Mouse (Mus musculus): ENCODE measurements around the gene Pigt. TPM values are rescaled to one million over a fixed set of nuclear protein-coding genes. Genes with fewer than 3 reads are reported as not detected.

Gene Pigt
- polyA plus RNA-seq, 1 experiment from 2014 or later, result 63.2 TPM

DNA sequence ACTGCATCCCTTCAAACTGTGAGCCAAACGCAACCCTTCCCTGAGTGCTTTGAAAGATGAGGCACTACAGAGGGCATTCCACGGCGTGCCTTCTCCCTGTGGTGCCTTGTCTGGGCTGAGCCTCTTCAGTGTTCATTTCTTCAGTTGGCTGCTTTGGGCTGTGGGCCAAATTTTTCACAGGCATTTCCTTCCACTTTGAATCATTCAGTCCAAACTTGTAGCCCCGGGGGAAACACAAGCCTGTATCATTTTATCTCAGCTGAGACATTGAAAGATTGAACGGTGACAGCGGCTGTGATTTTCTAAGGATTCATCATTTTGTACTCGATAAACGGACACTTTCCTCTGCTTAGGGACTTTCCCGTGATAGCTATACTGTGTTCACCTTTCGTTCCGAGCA is 19.3 kb downstream of the Pigt start:
- H3K4me3 ChIP-seq (ENCODE audit: low read length), result no peak overlapping the region
- peaks cover 2% of the 10 kb centered on the region; the same call in 1 of the 2 replicates for H3K4me1 ChIP-seq (replicated peaks; ENCODE audit: control insufficient read depth, insufficient read depth, low read length)
- H3K36me3 ChIP-seq (ENCODE audit: control insufficient read depth, insufficient read depth, low read length), result no peaks in the 10 kb centered on the region
- 64% methylated on average over 11 of the region's 11 CpGs for WGBS
- no peak overlapping the region for H3K4me2 ChIP-seq (ENCODE audit: low read depth, low read length)
- 0 out of 2 replicates have a peak, but pooled peaks cover 3% of the 10 kb centered on the region for H3K9me3 ChIP-seq (ENCODE audit: control insufficient read depth, low read length)
- ATAC-seq (ENCODE audit: low read depth), result no peak
- no peaks in the 10 kb centered on the region for H3K27me3 ChIP-seq (ENCODE audit: control insufficient read depth, insufficient read depth, low read depth, low read length)
- no peak overlapping the region for H3K27ac ChIP-seq (ENCODE audit: low read length)
- H3K9ac ChIP-seq (ENCODE audit: low read length), result no peak overlapping the region

DNA sequence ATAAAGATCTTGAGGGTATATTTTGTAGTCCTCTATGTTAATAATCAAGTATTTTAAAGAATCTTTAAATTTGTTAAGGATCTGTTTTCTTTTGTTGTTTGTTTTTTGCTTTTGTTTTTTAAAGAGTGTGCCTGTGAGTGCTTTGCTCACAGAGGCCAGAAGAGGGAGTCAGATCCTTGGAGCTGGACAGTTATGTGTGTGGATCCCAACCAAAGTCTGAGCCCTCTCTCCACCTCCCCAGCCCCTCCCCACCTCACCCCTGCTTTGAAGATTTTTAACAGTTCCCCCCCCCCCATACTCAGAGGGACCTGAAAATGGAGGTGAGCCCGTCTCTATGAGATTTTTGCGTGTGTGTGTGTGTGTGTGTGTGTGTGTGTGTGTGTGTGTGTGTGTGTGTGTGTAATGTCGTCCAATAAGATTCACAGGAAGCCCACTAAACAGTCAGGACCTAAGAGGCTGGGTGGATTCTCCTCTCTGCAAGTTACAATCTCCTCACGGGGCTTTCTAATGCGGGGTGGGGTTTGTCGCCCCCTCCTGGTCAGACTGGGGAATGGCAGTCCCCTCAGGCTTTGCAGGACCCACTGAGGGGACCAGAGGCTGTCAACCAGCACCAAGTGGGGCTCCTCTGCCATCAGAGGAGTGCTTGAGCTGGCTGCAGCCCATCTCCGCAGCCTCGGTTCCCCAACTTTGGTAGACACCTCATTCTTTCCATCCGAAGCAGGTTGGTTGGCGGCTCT is 20.3 kb downstream of the Pigt start:
- Histone ChIP-seq H3K27ac (ENCODE audit: low read length) (no peak overlapping the region), H3K4me1 (replicated peaks; ENCODE audit: control insufficient read depth, insufficient read depth, low read length) (peaks cover 2% of the 10 kb centered on the region; the same call in 1 of the 2 replicates), H3K4me3 (ENCODE audit: low read length) (no peak overlapping the region), H3K27me3 (ENCODE audit: control insufficient read depth, insufficient read depth, low read depth, low read length) (no peaks in the 10 kb centered on the region), H3K9ac (ENCODE audit: low read length) (no peak overlapping the region), H3K4me2 (ENCODE audit: low read depth, low read length) (no peak overlapping the region), H3K9me3 (ENCODE audit: control insufficient read depth, low read length) (0 out of 2 replicates have a peak, but pooled peaks cover 3% of the 10 kb centered on the region), H3K36me3 (ENCODE audit: control insufficient read depth, insufficient read depth, low read length) (no peaks in the 10 kb centered on the region)
- ATAC-seq (ENCODE audit: low read depth), result peak; percentile 32; the same call in 1 of the 2 replicates
- 30% methylated on average over 10 of the region's 10 CpGs for WGBS

DNA sequence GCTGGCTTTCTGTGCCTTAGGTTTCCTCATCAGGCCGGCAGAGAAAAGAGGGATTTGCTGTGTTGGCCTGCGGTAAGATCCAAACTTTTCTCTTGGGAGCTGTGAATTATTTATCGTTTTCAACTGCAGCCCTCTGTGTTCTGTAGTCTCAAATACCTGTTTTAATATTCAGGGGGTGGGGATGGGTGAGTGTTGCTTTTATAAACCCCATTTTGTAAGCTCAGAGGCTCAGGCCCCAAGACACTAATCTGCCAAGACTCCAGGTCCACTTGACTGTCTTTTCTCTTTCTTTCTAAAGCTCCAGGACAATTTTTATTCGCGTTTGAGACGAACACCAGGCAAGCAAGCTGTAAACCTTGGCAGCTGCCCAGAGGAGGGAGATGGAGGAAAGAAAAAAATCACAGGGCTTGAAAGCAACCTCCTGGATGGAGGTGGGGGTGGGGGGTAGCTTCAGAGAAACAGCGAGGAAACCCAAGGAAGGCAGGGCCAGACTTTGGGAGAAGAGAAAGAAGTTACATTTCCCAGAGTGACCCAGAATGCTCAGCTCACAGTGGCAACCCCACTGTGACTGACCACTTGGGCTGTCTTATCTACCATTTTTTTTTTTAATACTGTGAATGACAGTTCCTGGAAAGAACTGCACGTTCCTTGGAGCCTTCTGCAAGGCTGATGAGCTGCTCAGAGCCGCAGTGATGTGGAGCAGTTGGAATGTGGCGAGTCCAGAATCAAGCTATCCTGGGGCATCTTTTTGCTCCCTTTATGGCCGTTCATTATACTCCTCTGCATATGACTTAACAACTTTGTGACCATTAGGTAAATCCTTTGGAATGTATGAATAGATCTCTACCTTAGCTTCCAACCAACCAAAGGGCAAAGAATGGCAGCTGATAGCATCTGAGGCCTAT is 21.2 kb downstream of the Pigt start:
- no peak for ATAC-seq (ENCODE audit: low read depth)
- peaks cover 2% of the 10 kb centered on the region; the same call in 1 of the 2 replicates for H3K4me1 ChIP-seq (replicated peaks; ENCODE audit: control insufficient read depth, insufficient read depth, low read length)
- no peaks in the 10 kb centered on the region for H3K36me3 ChIP-seq (ENCODE audit: control insufficient read depth, insufficient read depth, low read length)
- WGBS, result 45% methylated on average over 11 of the region's 11 CpGs
- no peaks in the 10 kb centered on the region for H3K27me3 ChIP-seq (ENCODE audit: control insufficient read depth, insufficient read depth, low read depth, low read length)
- H3K27ac ChIP-seq (ENCODE audit: low read length), result no peak overlapping the region
- 0 out of 2 replicates have a peak, but pooled peaks cover 3% of the 10 kb centered on the region for H3K9me3 ChIP-seq (ENCODE audit: control insufficient read depth, low read length)
- H3K9ac ChIP-seq (ENCODE audit: low read length), result no peak overlapping the region
- no peak overlapping the region for H3K4me3 ChIP-seq (ENCODE audit: low read length)
- H3K4me2 ChIP-seq (ENCODE audit: low read depth, low read length), result no peak overlapping the region

DNA sequence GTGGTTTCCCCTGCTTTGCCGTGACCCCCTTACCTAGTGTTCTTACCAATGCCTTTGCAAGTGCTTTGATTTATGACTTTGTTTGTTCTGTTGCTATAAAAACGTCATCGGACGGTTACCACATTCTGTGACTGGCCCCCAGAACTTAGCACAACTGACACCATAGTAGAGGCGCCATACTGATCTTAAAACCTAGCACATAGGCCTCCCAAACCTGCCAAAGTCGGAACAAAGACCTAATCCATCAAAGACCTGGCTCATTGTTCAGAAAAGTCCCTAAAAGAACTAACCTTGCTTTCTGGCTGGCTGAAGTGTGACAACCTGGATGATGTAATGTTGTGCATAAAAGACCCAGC is 21.8 kb downstream of the Pigt start:
- peaks cover 2% of the 10 kb centered on the region; the same call in 1 of the 2 replicates for H3K4me1 ChIP-seq (replicated peaks; ENCODE audit: control insufficient read depth, insufficient read depth, low read length)
- H3K36me3 ChIP-seq (ENCODE audit: control insufficient read depth, insufficient read depth, low read length), result no peaks in the 10 kb centered on the region
- 73% methylated on average over 6 of the region's 6 CpGs for WGBS
- H3K27me3 ChIP-seq (ENCODE audit: control insufficient read depth, insufficient read depth, low read depth, low read length), result no peaks in the 10 kb centered on the region
- H3K27ac ChIP-seq (ENCODE audit: low read length), result no peak overlapping the region
- H3K9ac ChIP-seq (ENCODE audit: low read length), result no peak overlapping the region
- 0 out of 2 replicates have a peak, but pooled peaks cover 3% of the 10 kb centered on the region for H3K9me3 ChIP-seq (ENCODE audit: control insufficient read depth, low read length)
- H3K4me2 ChIP-seq (ENCODE audit: low read depth, low read length), result no peak overlapping the region
- H3K4me3 ChIP-seq (ENCODE audit: low read length), result no peak overlapping the region
- no peak for ATAC-seq (ENCODE audit: low read depth)

DNA sequence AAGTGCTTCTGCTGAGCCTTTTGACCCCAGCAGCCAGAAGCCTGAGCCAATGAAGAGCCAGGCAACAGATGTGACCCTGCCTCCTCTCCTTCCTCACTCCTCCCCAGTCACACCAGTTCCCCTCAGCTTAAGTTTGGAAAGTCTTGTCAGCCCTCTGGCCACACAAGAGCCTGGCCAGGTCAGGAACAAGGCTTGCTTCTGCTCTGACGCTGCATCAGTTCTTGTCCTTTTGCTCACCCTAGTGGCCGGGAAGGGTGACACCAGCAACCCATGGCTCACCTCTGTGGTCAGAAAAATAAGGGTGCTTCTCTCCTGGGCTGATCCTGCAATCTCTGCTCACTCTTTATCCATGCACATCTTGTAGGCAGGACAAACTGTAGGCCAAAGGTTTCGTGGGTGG is 23.5 kb downstream of the Pigt start:
- Histone ChIP-seq H3K27me3 (ENCODE audit: control insufficient read depth, insufficient read depth, low read depth, low read length) (no peaks in the 10 kb centered on the region), H3K4me3 (ENCODE audit: low read length) (no peak overlapping the region), H3K4me1 (replicated peaks; ENCODE audit: control insufficient read depth, insufficient read depth, low read length) (peaks cover 2% of the 10 kb centered on the region; the same call in 1 of the 2 replicates), H3K9ac (ENCODE audit: low read length) (no peak overlapping the region), H3K36me3 (ENCODE audit: control insufficient read depth, insufficient read depth, low read length) (no peaks in the 10 kb centered on the region), H3K4me2 (ENCODE audit: low read depth, low read length) (no peak overlapping the region), H3K9me3 (ENCODE audit: control insufficient read depth, low read length) (0 out of 2 replicates have a peak, but pooled peaks cover 3% of the 10 kb centered on the region), H3K27ac (ENCODE audit: low read length) (no peak overlapping the region)
- peak; percentile 69 for ATAC-seq (ENCODE audit: low read depth)
- WGBS, result 15% methylated on average over 3 of the region's 3 CpGs

DNA sequence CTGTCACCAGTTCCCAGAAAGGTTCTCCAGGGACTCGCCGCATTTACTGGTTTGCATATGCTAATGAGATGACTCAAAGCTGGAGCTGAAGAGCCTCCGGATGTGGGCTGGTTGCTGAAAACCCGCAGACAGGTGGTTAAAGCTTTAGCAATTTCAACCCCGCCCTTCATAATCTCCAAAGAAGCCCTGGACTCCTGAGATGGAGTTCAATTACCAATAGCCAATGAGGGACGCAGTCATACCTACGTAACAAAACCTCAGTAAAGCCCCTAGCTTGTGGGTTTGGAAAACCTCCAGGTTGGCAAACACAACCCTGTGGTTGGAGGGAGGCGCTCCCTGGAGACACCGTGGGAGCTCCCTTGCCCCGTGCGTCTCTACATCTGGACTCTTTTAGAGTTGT is 24.5 kb downstream of the Pigt start:
- H3K4me3 ChIP-seq (ENCODE audit: low read length), result no peak overlapping the region
- WGBS, result 14% methylated on average over 11 of the region's 11 CpGs
- no peaks in the 10 kb centered on the region for H3K36me3 ChIP-seq (ENCODE audit: control insufficient read depth, insufficient read depth, low read length)
- H3K27ac ChIP-seq (ENCODE audit: low read length), result peak overlapping the region; percentile 49; the same call in 1 of the 2 replicates
- H3K4me1 ChIP-seq (replicated peaks; ENCODE audit: control insufficient read depth, insufficient read depth, low read length), result no peaks in the 10 kb centered on the region; the same call in 1 of the 2 replicates
- no peaks in the 10 kb centered on the region for H3K27me3 ChIP-seq (ENCODE audit: control insufficient read depth, insufficient read depth, low read depth, low read length)
- peak overlapping the region; percentile 25 for H3K4me2 ChIP-seq (ENCODE audit: low read depth, low read length)
- H3K9me3 ChIP-seq (ENCODE audit: control insufficient read depth, low read length), result no peaks in the 10 kb centered on the region
- ATAC-seq (ENCODE audit: low read depth), result peak; percentile 57; the same call in 1 of the 2 replicates
- H3K9ac ChIP-seq (ENCODE audit: low read length), result no peak overlapping the region

DNA sequence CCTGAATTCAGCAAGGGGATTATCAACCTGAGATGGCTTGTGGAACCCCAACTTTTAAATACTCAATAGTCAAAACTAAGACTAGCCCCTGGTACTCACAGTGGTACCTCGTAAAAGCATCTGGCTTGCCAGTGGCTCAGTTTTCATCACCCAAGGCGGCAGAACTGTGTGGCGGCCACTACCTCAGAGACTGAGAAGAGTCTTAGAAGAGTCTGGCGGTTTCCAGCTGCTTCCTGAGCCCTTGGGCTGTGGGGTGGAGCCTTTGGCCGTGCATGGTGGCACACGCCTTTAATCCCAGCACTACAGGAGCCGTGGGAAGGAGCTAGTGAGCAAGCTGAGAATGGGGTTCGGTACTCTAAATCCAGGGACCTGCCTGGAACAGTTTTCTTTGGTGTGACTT is 25.0 kb downstream of the Pigt start:
- H3K27ac ChIP-seq (ENCODE audit: low read length), result peak overlapping the region; percentile 49; the same call in 1 of the 2 replicates

DNA sequence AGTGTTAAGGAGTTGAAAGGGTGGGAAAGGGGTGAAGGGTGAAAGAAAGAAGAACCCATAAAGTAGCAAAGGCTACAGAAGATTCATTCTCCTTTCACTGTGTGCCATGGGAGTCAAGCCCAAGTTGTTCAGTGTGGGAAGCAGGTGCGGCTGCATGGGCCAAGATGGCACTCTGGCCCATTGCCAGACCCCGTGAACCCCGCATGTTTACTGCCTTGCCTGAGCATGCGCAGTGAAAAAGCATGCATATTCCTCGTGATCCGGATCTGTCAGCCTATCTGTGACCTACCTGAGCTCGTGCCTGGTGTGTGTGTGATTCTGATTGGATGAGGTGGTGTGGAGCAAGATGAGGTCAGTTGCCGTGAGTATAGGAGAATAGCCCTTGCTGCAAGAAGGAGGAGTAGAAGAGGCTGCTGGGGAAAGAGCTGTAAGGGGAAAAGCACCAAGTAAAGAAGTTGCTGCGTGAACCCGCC is 26.0 kb downstream of the Pigt start:
- no peak for ATAC-seq (ENCODE audit: low read depth)
- H3K4me3 ChIP-seq (ENCODE audit: low read length), result peak overlapping the region; percentile 12; the same call in 1 of the 2 replicates
- H3K9me3 ChIP-seq (ENCODE audit: control insufficient read depth, low read length), result no peaks in the 10 kb centered on the region
- no peak overlapping the region for H3K4me2 ChIP-seq (ENCODE audit: low read depth, low read length)
- no peaks in the 10 kb centered on the region for H3K27me3 ChIP-seq (ENCODE audit: control insufficient read depth, insufficient read depth, low read depth, low read length)
- no peak overlapping the region for H3K9ac ChIP-seq (ENCODE audit: low read length)
- no peaks in the 10 kb centered on the region; the same call in 1 of the 2 replicates for H3K4me1 ChIP-seq (replicated peaks; ENCODE audit: control insufficient read depth, insufficient read depth, low read length)
- no peak overlapping the region for H3K27ac ChIP-seq (ENCODE audit: low read length)
- WGBS, result 70% methylated on average over 10 of the region's 10 CpGs
- no peaks in the 10 kb centered on the region for H3K36me3 ChIP-seq (ENCODE audit: control insufficient read depth, insufficient read depth, low read length)

More for the DNA sequence above, 25.0 kb downstream of the Pigt start:
- Histone ChIP-seq H3K9ac (ENCODE audit: low read length) (no peak overlapping the region), H3K4me2 (ENCODE audit: low read depth, low read length) (peak overlapping the region; percentile 25), H3K9me3 (ENCODE audit: control insufficient read depth, low read length) (no peaks in the 10 kb centered on the region), H3K4me1 (replicated peaks; ENCODE audit: control insufficient read depth, insufficient read depth, low read length) (no peaks in the 10 kb centered on the region; the same call in 1 of the 2 replicates), H3K27me3 (ENCODE audit: control insufficient read depth, insufficient read depth, low read depth, low read length) (no peaks in the 10 kb centered on the region), H3K36me3 (ENCODE audit: control insufficient read depth, insufficient read depth, low read length) (no peaks in the 10 kb centered on the region), H3K4me3 (ENCODE audit: low read length) (no peak overlapping the region)
- ATAC-seq (ENCODE audit: low read depth), result peak; percentile 36; the same call in 1 of the 2 replicates
- 21% methylated on average over 8 of the region's 8 CpGs for WGBS

DNA sequence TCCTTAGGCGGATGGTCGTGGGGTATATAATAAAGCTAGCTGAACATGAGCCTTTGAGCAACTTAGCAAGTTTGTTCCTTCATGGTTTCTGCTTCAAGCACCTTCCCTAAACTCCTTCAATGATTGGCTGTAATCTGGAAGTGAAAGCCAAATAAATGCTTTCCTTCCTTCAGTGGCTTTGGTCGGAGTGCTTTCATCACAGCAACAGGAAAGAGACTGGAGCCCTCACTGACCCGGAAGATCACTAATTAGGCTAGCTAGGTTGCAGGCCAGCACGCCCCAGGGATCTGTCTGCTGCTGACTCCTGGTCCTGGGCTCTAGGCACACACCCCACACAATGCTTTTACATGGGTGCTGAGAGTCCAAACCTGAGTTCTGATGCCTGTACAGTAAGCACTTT is 31.2 kb downstream of the Pigt start:
- no peaks in the 10 kb centered on the region for H3K36me3 ChIP-seq (ENCODE audit: control insufficient read depth, insufficient read depth, low read length)
- H3K4me2 ChIP-seq (ENCODE audit: low read depth, low read length), result no peak overlapping the region
- ATAC-seq (ENCODE audit: low read depth), result no peak
- no peaks in the 10 kb centered on the region for H3K9me3 ChIP-seq (ENCODE audit: control insufficient read depth, low read length)
- no peak overlapping the region for H3K27ac ChIP-seq (ENCODE audit: low read length)
- H3K4me3 ChIP-seq (ENCODE audit: low read length), result no peak overlapping the region
- 62% methylated on average over 5 of the region's 5 CpGs for WGBS
- no peaks in the 10 kb centered on the region for H3K27me3 ChIP-seq (ENCODE audit: control insufficient read depth, insufficient read depth, low read depth, low read length)
- H3K9ac ChIP-seq (ENCODE audit: low read length), result no peak overlapping the region
- no peaks in the 10 kb centered on the region for H3K4me1 ChIP-seq (replicated peaks; ENCODE audit: control insufficient read depth, insufficient read depth, low read length)

Measured in lung, embryonic 16.5 days (tissue).